Mouse (Mus musculus): ENCODE results near the gene Itga7.
A peak's percentile ranks its signal among the peaks of the same experiment; 100 is the strongest.

Itga7 gene

DNA sequence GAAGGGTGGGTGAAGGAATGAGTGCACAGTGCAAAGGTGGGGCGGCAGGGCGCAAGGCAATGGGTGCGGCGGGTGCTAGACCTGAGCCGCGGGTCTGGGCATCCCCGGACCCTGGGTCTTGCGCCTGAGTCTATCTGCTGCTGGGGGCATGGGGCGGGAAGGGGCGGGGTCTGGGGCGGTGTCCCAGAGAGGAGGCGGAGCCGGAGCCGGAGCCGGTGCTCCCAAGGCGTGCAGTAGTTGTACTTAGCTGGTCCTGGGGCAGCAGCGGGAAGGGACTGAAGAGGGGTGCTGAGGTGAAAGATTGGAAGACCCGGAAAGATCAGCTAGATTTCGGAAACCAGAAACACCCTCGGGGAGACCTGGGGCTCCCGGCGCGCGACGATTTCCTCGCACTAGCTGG is at the start of gene Itga7:
TSS of gene Itga7 (plus strand) at position 245 of the 400 bp plus-strand sequence.
- DNase-seq, result peak; percentile 59 to 78

DNA sequence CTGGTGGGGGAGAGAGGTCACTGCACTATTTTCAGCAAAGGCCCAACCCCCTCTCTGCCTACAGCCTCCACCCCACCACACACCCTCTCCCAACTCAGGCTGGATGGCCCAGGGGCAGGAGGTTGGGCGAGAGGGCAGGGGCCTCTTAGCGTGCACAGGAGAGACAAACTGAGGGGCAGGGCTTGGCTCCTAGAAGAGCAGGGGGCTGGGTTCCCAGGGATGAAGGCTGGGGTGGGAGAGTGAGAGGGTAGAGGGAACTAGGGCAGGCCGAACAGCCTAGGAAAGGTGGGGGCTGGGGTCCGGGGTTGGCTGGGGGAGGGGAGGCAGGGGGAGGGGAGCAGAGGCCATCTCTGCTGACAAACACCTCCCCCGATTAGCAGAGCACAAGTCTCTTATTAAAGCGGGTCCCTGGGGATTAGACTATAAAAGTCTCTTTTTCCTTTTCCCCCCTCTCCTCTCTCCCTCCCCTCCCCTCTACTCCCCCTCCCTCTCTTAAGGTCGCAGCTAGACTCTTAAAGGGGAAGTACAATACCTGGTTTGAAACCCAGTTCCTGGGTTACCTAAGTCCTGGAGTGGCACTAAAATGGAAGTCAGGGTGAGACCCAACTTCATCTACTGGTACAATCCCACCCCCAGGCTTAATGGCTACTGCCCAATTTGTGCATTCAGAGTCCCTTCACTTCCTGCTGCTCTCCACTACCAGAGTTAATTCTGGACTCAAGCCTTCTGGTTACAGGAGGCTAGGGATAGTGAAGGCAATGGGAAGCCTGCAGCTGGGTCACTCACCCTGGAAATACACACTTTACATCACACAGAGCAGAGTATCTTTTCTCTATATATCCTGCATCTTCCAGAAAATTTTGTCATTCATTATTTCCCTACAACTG is 44.4 kb upstream of the Itga7 start:
- no peak for DNase-seq

DNA sequence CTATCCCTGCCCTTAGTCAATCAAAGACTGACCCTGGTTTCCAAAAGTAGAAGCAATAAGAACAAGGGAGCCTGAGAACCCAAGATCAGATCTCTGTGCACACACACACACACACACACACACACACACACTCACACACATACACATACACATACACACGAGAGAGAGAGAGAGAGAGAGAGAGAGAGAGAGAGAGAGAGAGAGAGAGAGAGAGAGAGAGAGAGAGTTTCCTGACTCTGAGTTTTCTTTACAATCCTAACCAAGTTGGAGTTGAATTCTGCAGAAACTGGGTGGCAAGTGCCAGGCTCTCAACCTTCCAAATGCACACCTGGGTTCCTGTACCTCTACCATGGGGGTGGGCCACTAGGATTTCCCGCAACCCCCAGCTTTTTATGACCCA is 43.8 kb upstream of the Itga7 start:
- no peak for DNase-seq

DNA sequence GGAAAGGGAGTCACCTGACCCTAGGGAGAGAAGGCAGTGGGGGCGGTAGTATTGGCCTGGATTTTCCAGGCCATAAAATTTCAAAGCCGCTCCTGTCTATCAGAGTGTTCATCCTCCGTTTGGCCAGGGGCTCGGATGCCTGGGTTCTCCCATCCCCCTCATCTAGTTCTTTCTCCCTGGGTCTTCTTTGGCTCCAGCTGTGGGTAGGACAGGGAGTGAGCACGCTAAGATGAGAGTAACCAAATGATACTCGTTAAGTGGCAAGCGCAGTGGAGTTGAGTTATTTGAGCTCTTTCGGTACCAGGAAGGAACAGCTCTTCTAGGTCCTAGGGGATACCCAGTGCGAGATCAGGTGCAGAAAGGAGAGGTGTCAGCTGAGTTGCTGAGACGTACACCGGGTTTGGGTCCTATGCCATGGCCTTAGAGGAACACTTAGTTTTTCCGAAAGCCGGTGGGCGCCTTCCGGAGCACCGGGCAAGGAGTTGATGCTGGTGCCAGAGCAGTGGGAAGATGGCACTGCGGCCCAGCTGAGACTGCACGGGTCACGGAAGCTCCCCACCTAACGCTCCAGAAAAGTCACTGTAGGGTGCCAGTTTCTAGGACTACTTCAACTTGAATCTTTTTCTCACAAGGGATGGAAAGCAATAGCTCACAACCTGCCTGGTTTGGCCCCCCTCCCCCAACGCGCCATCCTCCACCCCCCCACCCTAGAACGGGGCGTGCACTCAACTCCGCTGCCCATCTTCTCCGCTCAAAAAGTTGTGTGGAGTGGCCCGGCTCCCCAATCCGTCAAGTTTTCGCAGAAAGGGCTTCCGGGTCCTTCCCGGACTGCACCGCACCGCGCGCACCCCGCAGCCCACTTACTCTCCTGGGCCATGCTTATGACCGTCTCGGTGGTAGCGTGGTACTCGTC is 43.0 kb upstream of the Itga7 start:
- DNase-seq, result no peak

DNA sequence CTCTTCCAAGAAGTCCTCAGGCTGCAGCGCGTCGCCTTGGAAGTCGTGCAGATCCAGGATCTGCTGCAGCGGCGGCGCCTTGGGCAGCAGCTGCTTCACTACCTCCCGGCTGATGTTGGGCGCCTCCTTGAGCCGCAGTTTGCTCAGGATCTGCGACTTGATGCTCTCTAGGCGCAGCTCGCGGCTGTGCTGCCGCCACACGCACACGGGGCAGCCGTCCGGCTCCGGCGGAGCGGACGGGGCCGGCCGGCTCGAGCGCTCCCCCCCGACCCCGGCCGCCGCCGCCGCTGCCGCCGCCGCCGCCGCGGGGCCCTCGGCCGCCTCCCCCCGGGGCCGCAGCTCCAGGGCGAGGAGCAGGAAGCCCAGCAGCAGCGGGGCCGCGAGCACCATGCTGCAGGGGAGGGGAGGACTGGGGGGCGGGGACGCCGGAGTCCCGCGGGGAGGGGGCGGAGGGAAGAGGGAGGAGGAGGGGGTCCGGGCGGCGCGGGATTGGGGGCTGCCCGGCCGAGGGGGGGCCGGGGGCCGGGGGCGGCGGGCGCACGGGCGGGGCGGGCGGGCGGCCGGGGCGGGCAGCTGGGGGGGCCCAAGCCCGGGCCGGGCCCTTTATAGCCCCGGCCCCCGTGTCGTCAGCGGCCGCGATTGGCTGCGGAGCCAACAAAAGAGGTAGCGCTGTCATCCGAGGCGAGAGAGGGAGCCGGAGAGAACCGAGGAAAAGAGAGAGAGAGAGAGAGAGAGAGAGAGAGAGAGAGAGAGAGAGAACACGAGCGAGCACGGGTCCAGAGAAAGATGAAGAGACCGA is 42.1 kb upstream of the Itga7 start, which contains the start of gene Gdf11:
TSS of gene Gdf11 (minus strand) at position 423 of the 799 bp plus-strand sequence.
- DNase-seq, result peak; percentile 61 to 79

- DNase-seq, result peak in 1 of 2 experiments; percentile 20
These were observed 41.4 kb upstream of the Itga7 start for GRCm38 (mm10) chr10:128892246-128892645.

DNA sequence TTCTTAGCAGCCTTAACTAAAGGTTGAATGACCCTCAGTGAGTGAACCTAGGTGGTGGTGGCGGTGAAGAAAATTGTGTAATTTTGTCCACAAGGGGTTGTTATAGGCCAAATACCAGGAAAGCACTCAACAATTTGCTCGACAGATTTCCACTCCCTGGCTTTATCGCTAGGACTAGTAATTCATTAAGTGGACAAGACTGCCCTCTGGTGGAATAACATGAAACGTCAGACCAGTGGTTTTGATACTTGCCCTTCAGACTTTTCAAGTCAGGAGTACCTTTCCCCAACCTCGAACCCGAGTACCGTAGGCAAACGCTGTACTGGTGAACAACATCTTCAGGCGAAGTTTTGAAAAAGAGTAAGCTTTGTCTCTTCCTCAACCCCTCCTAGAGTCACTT is 38.2 kb upstream of the Itga7 start:
- peak; percentile 72 to 93 for DNase-seq

DNA sequence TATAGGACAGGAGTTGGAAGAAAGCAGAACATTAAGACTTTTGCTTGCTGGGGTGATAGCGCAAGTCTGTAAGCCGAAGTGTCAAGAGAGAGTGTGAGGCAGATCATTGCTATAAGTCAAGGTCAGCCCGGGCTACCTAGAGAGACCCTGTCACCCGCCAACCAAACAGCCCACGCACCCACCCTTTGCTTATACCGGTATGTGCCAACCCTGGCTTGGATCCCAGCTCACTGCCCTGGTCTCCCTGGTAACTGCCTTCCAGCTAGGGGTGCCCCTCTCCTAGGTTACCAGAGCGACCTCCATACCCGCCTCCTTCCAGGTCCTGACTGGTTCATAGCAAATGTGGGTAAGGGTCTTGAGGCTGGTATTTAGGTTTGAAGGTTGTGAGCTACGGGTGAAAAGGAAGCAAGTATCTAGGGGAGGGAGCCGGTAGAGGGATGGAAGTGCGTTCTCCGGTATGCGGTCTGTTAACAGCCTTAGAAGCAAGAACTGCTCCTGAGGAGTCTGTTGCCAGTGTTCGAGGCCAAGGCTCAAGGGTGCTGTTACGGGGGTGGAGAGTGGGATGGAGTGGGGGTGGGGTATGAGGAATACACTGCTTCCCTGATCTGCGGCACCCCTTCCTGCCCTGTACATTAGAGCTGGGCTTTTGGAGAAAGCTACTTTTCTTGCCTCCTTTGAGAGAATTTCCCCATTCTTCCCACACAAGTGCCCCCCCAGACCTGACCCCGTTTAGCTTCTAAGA is 37.5 kb upstream of the Itga7 start:
- DNase-seq, result peak; percentile 63 to 83

GRCm38 (mm10) chr10:128896807-128897206 is 36.8 kb upstream of the Itga7 start:
- peak in 1 of 2 experiments; percentile 14 for DNase-seq

- peak in 1 of 2 experiments; percentile 28 for DNase-seq
These were observed 36.1 kb upstream of the Itga7 start for GRCm38 (mm10) chr10:128897501-128897900.

DNA sequence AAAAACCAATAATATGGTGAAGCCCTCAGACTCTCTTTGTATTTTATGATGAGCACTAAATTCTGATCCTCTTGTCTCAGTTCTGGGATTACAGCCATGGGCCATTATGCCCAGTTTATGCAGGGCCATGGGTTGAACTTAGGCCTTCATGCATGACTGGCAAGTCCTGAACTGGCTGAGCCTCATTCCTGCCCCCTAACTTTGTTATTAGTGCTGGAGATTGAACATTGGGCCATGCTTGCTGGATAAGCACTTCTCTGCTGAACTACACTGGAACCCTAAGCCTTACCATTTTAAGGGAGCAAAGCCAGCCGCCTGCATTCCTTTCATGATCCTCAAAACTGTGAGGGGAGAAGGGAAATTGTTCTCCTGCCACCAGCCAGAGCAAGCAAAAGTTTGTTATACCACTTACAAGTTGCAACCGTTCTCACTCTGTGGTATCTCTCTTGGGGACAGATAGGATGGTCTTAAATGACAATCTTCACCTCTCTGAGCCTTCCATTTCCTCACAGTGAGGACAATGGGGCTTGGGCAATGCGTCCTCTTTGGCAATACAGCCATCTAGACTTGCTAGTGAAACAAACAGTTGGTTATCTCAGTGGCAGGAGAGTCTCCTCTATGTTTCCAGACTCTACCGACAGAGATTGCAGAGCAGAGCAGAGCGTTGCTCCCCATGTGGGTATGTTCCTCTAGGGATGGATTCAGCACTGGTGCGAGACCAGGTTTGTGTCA is 33.7 kb upstream of the Itga7 start:
- DNase-seq, result peak; percentile 71 to 89

DNA sequence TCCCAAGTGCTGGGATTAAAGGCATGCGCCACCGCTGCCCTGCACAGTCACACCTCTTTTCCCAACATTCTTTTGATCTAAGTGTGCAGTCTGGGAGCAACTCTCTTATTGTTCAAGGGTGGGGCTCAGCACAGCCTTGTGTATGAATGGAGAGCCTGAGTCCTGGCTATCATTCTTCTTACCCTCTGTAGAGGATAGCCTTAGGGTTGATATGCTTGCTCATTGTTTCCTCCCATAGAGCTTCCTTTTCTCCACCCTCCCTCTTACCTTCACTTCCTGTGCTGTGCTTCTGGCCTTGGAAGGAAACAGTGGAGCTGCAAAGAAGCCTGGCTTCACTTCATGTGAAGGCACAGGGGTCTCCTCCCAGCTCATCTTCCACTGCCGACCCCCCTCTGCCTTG is 32.9 kb upstream of the Itga7 start, which contains the start of gene Cd63:
TSS of gene Cd63 (plus strand) at position 292 of the 400 bp plus-strand sequence.
- DNase-seq, result peak in 1 of 2 experiments; percentile 18

DNA sequence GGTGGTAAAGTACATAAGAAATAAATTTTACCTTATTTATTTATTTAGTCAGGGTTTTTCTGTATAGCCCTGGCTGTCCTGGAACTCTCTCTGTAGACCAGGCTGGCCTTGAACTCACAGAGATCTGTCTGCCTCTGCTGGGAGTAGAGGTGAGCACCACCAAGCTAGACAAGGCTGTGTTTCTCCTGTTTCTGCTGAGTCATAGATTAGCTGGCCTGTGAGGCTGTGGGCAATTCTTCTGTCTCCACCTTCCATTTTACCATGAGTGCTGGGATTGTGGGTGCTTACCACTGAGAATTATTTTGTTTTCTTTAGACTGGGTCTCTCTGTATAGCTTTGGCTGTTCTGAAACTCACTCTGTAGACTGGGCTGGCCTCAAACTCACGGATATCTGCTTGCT is 32.2 kb upstream of the Itga7 start:
- DNase-seq, result peak in 1 of 2 experiments; percentile 26

GRCm38 (mm10) chr10:128902409-128902988 is 31.1 kb upstream of the Itga7 start:
- peak; percentile 49 to 88 for DNase-seq

DNA sequence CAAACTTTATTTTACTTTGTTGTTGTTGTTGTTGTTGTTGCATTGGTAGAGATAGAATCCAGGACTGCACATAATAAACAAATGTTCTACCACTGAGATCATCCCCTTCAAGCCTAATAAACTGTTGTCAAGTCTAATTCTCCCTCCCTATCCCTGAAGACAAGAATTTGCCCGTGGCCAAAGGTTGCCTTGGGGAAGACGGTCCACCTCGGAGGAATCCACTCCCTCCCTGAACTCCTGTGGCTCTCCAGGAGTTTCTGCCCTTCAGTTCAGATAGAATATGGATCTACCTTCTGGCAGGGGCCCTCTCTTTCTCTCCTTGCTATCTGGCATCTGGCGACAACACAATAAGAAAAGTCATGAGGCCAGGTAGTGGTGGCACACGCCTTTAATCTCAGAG is 28.8 kb upstream of the Itga7 start:
- DNase-seq, result peak; percentile 57 to 80

DNA sequence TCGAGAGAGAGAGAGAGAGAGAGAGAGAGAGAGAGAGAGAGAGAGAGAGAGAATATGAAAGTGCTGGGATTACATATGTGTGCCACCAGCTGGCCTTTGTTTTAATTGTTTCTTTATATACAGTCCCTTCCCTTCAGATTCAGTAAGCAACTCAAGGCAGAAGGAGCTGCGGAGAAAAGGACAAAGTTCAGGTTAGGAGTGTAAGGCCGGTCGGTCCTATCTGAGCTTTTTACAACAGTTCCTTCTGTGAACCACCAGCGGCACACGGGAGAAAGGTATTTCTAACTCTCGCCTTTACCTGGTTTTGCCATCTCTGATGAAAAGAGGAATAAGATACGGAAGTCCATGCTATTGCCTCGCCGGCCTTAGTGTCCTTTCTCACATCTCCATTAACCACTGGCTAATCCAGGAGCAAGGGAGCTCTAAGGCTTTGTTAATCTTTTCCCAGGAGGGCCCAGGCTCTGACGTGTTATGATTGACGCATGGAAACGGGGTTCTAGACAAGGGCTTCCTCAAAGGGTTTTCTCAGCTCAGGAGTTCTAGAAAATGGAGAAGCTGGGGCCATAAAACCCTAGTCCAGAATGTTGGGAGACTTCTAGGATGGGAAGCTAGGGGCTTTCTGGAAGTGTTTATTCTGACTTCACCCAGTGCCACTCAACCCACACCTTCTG is 24.7 kb upstream of the Itga7 start:
- peak; percentile 73 to 81 for DNase-seq

DNA sequence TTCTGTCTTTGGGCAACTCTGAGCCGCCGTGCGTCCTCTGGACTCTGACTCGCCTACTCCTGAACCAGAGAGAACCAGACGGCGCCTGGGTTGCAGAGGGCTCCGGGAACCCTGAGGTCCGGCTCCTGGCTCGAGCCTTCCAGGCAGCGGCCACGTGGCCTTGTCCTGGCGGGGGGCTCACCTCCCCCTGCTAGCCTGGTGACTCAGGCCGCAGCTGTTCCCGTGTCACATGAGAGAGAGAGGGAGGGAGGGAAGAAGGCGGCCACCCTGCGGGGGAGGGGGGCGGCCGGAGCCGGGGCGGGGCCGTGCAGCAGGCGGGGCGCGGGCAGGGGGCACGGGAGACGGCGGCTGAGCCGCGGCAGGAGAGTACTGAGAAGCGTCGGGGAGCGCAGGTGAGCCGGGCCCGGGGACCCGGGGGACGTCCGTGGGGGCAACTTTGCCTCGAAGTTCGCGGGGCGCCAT is 24.0 kb upstream of the Itga7 start:
- peak; percentile 90 to 98 for DNase-seq

DNA sequence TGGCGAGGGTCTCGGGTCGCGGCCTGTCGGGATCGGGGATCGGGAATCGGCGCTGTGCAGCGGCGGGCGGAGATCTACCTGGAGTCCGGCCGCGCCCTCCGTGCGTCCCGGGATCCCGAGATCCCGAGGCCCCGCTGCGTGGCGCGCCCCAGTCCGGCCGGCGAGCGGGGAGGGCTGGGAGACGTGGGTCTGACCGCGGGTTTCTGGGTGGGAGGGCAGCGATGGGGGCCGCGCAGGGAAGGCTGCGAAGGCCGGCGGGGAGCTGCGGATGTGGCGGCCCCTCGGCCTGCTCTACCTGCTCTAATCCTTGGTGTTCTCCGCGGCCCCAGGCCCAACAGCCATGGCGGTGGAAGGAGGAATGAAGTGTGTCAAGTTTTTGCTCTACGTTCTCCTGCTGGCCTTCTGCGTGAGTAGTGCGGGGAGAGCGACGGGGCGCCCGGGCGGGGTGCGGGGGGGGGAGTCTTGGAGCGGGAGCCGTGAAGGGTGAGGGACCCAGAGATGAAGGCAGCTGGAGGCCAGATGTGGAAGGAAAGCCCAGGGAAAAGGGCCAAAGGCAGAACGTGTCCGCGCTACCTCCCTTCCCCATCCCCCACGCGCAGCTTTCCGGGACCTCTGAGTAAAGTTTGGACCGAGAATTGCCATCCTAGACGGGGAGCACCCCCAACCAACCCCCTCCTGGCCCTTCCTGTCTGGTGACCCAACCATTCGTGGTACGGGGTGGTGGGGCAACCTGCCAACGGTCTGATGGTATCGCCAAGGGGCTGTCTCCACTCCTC is 23.4 kb upstream of the Itga7 start:
- DNase-seq, result peak; percentile 74 to 86

- no peak for DNase-seq
These were observed 22.2 kb upstream of the Itga7 start for GRCm38 (mm10) chr10:128911430-128911829.
